Mouse (Mus musculus) kidney, embryonic 15.5 days (tissue): ENCODE results near the gene Add2. TPM values are rescaled to one million over a fixed set of nuclear protein-coding genes. Genes with fewer than 3 reads are reported as not detected.

Experiments
- ATAC-seq: fragments of 200-750 bp; cut with Nextera tagmentation; replicated peaks from 2 replicates; pipeline ENCODE4 v1.8.0; 2017; ENCODE audit warnings: moderate TSS enrichment; ENCODE audit not compliant: low FRiP score
- H3K27ac ChIP-seq: fragments of 300-500 bp; sonication (generic); 2 replicates; pipeline ENCODE4 v1.5.1; 2015; ENCODE audit warnings: mild to moderate bottlenecking, inconsistent platforms
- H3K27me3 ChIP-seq: fragments of 300-500 bp; sonication (generic); 2 replicates; pipeline ENCODE4 v1.6.1; 2015; ENCODE audit warnings: inconsistent platforms
- H3K36me3 ChIP-seq: fragments of 300-500 bp; sonication (generic); 2 replicates; pipeline ENCODE4 v1.6.1; 2015; ENCODE audit warnings: inconsistent platforms
- H3K4me1 ChIP-seq: fragments of 300-500 bp; sonication (generic); 2 replicates; pipeline ENCODE4 v1.6.1; 2015; ENCODE audit warnings: inconsistent platforms
- H3K4me2 ChIP-seq: fragments of 300-500 bp; sonication (generic); 2 replicates; pipeline ENCODE4 v1.6.1; 2015; ENCODE audit warnings: moderate library complexity, mild to moderate bottlenecking, inconsistent platforms
- H3K4me3 ChIP-seq: fragments of 300-500 bp; sonication (generic); replicated peaks from 2 replicates; pipeline ENCODE4 v1.5.1; 2015; ENCODE audit warnings: mild to moderate bottlenecking, inconsistent platforms
- H3K9ac ChIP-seq: fragments of 300-500 bp; sonication (generic); 2 replicates; pipeline ENCODE4 v1.6.1; 2015; ENCODE audit warnings: mild to moderate bottlenecking, inconsistent platforms
- H3K9me3 ChIP-seq: fragments of 300-500 bp; sonication (generic); replicated peaks from 2 replicates; pipeline ENCODE4 v1.6.1; 2016; ENCODE audit warnings: inconsistent platforms
- WGBS: fragments of 180-500 bp; shearing (Covaris S2); methylation state at CpG from one replicate; pipeline ENCODE4 v1.1.7; 2015; ENCODE audit warnings: mixed read lengths; 5-methylcytosine and 5-hydroxymethylcytosine counted together
- polyA plus RNA-seq: library from polyadenylated mRNA; unstranded; fragments of >200 nt; fragmentation: Nextera tagmentation; extraction: Ambion mirVana; gene quantifications from 2 replicates; pipeline ENCODE4 v1.2.1, GENCODE M21; 2015

The Add2 gene
- polyA plus RNA-seq, 1 experiment from 2014 or later: 7.2 TPM

DNA sequence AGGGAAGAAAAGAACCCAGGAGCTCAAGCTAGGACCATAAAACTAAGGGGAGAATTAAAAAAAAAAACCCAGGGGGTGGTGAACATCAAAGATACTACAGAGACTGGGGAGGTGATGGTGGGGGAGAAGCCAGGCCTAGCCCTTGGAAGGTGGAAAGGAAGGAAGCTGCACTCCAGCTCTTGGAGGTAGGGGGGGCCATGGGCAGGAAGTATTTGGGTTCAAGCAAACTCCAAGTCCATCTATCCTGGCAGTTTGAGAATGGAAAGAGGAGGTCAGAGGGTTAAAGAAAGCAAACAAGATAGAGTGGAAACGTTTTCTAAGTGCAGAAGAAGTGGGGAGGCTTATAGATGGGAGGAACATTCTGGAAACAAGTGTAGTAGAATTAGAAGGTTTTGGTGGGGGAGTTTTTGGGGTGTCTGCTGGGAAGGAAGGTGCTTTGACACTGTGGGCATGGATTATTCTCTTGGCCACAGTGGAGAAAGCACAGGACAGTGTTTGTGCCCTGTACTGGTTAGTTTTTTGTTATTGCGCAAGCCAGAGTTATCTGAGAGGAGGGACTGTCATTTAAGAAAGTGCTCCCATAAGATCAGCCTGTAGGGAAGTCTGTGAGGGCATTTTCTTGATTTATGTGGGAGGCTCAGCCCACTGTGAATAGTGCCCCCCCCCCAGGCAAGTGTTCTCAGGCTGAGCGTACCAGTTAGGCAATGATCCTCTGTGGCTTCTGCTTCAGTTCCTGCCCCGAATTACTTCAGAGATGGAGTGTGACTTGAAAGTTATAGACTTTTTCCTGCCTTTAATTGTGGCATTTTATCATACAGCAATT is 8.9 kb upstream of the Add2 start:
- H3K27ac ChIP-seq: peak overlapping the region; percentile 30; the same call in 1 of the 2 replicates

DNA sequence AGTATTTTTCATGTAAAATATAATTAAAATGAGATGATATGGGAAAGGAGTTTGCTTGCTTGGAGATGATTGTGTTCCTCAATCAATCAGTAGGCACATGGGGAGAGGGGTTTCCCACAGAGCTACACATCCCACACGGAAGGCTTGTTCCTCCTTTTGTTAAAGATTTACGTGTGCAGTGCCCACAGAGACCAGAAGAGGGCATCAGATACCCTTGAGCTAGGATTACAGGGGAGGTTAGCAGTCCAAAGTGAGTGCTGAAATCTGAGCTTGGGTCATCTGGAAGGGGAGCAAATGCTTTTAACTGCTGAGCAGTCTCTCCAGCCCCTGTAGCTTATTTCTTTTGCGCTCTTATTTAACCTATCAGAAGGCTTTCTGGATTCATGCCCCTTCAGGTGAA is 7.5 kb upstream of the Add2 start:
- no peaks in the 10 kb centered on the region for H3K9me3 ChIP-seq
- peaks cover 7% of the 10 kb centered on the region for H3K4me1 ChIP-seq
- WGBS: 37% methylated on average over 3 of the region's 3 CpGs
- no peak overlapping the region for H3K27ac ChIP-seq
- no peaks in the 10 kb centered on the region for H3K36me3 ChIP-seq
- H3K27me3 ChIP-seq: no peaks in the 10 kb centered on the region
- H3K4me2 ChIP-seq: no peak overlapping the region
- ATAC-seq: no peak
- no peak overlapping the region for H3K9ac ChIP-seq
- no peak overlapping the region for H3K4me3 ChIP-seq

More for the DNA sequence above, 8.9 kb upstream of the Add2 start:
- Histone ChIP-seq H3K9me3 (no peaks in the 10 kb centered on the region), H3K4me3 (no peak overlapping the region), H3K4me2 (no peak overlapping the region), H3K36me3 (no peaks in the 10 kb centered on the region), H3K27me3 (no peaks in the 10 kb centered on the region), H3K4me1 (peaks cover 7% of the 10 kb centered on the region), H3K9ac (no peak overlapping the region)
- ATAC-seq: no peak
- WGBS: 22% methylated on average over 4 of the region's 4 CpGs

DNA sequence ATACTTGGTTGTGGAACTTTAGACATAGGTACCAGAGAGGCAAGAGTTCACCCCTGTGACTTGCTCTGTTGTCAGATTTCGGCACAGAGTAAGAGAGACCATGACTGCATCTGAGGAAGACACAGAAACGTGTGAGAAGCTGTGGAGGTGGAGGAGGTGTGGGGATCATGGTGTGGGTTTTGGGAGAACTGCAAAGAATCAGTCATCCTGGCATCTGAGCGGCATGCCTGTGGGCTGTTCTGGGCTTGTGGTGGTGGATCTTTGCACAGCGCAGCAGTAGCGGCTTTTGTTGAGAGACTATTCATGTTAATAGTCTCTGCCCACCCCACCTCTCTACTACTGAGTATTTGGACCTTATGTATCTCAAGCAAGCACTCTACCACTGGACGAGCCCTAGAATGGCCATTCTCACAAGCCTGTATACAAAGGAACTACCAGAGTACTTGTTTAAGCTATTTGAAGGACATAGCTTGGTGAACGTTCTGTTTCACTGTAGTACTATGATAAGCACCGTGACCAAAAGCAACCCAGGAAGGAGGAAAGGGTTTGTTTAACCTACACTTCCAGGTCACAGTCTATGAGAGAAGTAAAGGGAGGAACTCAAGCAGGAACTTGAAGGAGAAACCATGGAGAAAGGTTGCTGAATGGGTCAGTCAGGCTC is 1.7 kb upstream of the Add2 start:
- ATAC-seq: no peak
- no peak overlapping the region for H3K4me3 ChIP-seq
- peaks cover 37% of the 10 kb centered on the region for H3K27me3 ChIP-seq
- no peak overlapping the region for H3K27ac ChIP-seq
- WGBS: 78% methylated on average over 8 of the region's 8 CpGs
- H3K4me1 ChIP-seq: peaks cover 15% of the 10 kb centered on the region
- no peak overlapping the region for H3K9ac ChIP-seq
- H3K4me2 ChIP-seq: no peak overlapping the region
- H3K36me3 ChIP-seq: no peaks in the 10 kb centered on the region
- H3K9me3 ChIP-seq: no peaks in the 10 kb centered on the region

DNA sequence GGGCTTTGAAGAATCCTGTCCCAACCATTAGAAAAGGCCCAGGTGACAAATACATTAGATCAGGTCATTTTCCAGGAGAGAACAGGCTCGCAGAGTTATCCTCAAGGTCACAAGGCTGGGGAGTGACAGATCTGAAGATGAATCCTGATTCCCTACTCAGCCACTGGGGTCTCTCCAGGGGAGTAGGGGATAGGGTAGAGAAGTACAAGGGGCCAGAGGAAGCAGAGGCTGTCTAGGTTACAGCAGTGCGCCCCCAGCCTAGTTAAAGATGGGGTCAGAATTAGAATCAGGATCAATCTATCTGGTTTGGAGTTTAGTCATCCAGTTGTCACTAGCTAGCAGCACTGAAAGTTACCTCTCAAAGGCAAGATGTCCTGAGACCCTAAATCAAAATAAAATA is 331 bp upstream of the Add2 start:
- Histone ChIP-seq H3K4me1 (peaks cover 15% of the 10 kb centered on the region), H3K27me3 (peaks cover 37% of the 10 kb centered on the region), H3K9ac (no peak overlapping the region; the same call in 1 of the 2 replicates), H3K9me3 (no peaks in the 10 kb centered on the region), H3K27ac (no peak overlapping the region), H3K4me2 (peak overlapping the region; percentile 95), H3K36me3 (no peaks in the 10 kb centered on the region), H3K4me3 (peak overlapping the region; percentile 52)
- ATAC-seq: no peak
- WGBS: 71% methylated on average over 2 of the region's 2 CpGs

DNA sequence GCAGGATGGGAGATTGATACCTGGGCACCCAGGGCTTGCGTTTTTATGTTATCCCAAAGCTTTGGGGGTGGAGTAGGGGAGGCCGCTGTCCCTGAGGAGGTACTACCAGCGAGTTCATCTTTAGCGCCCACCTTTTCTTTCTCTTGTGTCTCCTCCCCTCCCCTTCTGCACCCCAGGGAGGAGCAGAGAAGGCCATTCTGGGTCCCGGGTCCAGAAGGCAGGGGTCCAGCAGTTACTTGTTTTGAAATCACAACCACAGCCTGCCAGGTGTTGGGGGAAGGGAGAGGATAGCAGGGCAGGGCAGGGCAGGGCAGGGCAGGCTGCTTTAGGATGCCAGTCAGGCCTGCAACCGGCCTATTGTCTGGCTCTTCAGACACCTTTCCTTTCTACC is 837 bp downstream of the Add2 start:
- no peak for ATAC-seq
- WGBS: 13% methylated on average over 6 of the region's 6 CpGs

DNA sequence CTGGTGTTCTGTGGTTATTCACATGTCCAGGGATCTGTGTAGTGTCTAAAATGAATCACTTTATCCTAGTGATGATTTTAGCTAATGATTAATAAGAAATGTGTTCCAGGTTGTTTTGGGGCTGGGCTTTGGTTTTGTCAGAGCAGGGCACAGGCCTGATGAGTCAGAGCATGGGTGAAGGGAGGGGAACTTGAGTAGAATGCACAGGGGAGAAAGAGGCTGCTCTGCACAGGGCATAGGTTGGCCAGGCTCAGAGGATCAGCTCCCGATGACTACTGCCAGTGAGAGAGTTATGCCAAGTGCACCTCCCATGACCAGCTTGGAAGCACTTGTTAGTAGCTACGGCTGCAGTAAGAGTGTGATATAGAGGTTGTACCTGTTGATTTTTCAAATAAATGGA is 3.0 kb downstream of the Add2 start:
- 78% methylated on average over 2 of the region's 2 CpGs for WGBS
- Histone ChIP-seq H3K4me1 (peaks cover 15% of the 10 kb centered on the region), H3K27me3 (peaks cover 37% of the 10 kb centered on the region), H3K9me3 (no peaks in the 10 kb centered on the region), H3K4me3 (no peak overlapping the region), H3K9ac (no peak overlapping the region), H3K27ac (no peak overlapping the region), H3K36me3 (no peaks in the 10 kb centered on the region), H3K4me2 (no peak overlapping the region)
- ATAC-seq: no peak

More for the DNA sequence above, 837 bp downstream of the Add2 start:
- H3K4me3 ChIP-seq: peak overlapping the region; percentile 52
- no peak overlapping the region for H3K27ac ChIP-seq
- peaks cover 15% of the 10 kb centered on the region for H3K4me1 ChIP-seq
- peaks cover 37% of the 10 kb centered on the region for H3K27me3 ChIP-seq
- no peaks in the 10 kb centered on the region for H3K36me3 ChIP-seq
- H3K9me3 ChIP-seq: no peaks in the 10 kb centered on the region
- H3K9ac ChIP-seq: peak overlapping the region; percentile 48; the same call in 1 of the 2 replicates
- H3K4me2 ChIP-seq: peak overlapping the region; percentile 95

DNA sequence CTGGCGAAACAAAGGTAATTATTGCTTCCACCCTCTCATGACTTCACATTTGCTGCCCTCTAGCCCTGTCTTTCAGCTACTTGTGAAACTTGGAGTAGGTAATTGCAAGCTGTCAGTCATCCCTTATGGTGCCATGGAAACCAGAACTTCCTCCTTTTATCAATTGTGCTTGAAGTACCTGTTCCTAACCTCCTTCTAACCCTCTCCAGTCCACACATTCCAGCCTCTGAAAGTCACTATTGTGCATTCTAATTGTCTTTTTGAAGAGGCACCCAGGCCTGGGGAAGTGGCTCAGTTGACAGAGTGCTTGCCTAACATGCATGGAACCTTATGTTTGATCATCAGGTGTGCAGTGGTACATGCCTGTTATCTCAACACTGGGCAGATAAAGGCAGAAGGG is 5.2 kb downstream of the Add2 start:
- Histone ChIP-seq H3K9ac (no peak overlapping the region), H3K4me3 (no peak overlapping the region), H3K27ac (no peak overlapping the region), H3K27me3 (peaks cover 17% of the 10 kb centered on the region), H3K4me2 (no peak overlapping the region), H3K4me1 (peaks cover 9% of the 10 kb centered on the region), H3K36me3 (no peaks in the 10 kb centered on the region), H3K9me3 (no peaks in the 10 kb centered on the region)
- 77% methylated on average over 1 of the region's 1 CpGs for WGBS
- ATAC-seq: no peak

DNA sequence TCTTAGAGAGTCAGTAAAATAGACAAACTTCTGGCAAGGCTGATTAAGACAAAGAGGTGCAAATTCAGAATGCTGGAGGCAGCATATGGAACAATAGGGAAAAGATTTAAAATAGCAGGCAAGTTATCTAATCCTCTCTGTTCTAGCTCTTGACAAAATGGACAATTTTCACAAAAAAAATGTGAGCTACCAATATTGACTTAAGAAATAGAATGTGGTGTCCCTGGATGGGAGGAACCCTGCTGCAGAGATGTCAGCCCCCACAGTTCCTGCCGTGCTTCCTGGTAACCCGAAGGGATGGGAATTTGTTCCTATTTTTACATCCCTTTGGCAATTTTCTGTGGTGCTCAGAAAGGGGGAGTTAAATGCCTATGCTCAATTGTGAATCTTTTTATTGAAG is 10.4 kb downstream of the Add2 start:
- no peak overlapping the region for H3K4me3 ChIP-seq
- no peak overlapping the region for H3K4me2 ChIP-seq
- ATAC-seq: no peak
- no peaks in the 10 kb centered on the region for H3K27me3 ChIP-seq
- WGBS: 54% methylated on average over 2 of the region's 2 CpGs
- no peak overlapping the region for H3K27ac ChIP-seq
- no peaks in the 10 kb centered on the region for H3K9me3 ChIP-seq
- no peak overlapping the region for H3K9ac ChIP-seq
- no peaks in the 10 kb centered on the region for H3K36me3 ChIP-seq
- H3K4me1 ChIP-seq: no peaks in the 10 kb centered on the region

DNA sequence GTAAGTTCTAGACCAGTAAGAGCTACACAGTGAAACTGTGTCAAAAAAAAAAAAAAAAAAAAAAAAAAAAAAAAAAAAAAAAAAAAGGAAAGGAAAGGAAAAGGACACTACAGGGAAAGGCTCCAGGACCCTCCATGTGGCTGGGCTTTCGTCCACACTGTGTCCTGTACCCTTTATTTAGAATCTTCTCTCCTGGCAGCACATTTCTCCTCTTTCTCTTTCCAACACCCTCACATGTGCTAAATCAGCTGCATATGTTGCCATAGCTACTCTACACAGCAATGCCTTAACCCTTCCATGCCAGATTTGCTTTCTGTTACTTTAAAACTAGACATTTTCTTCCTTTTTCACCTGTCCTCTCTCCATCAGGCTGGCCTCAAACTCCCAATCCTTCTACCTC is 11.7 kb downstream of the Add2 start:
- no peaks in the 10 kb centered on the region for H3K36me3 ChIP-seq
- no peaks in the 10 kb centered on the region for H3K9me3 ChIP-seq
- H3K4me2 ChIP-seq: no peak overlapping the region
- ATAC-seq: no peak
- H3K4me3 ChIP-seq: no peak overlapping the region
- H3K27ac ChIP-seq: no peak overlapping the region
- H3K27me3 ChIP-seq: no peaks in the 10 kb centered on the region
- WGBS: 74% methylated on average over 1 of the region's 1 CpGs
- H3K9ac ChIP-seq: no peak overlapping the region
- no peaks in the 10 kb centered on the region for H3K4me1 ChIP-seq

DNA sequence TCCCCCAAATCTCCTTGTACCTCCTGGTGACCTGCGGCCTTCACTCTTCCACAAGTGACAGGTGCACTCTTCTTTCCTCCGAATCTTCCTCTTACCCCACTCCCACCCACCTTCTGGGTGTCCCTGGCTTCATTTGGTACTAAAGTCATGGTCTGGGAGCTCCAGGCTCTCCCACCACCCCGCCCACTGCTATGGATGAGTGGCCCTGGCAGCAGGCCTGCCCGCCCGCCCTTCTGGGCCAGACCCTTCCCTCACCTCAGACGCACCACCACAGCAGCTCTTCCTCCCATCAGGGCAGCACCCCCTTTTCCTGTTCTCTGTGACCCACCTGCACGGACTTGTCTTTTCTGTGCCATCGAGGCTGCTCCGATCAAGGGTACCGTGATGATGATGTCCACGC is 19.0 kb downstream of the Add2 start:
- Histone ChIP-seq H3K4me3 (no peak overlapping the region), H3K27me3 (no peaks in the 10 kb centered on the region), H3K9me3 (no peaks in the 10 kb centered on the region), H3K4me1 (peaks cover 31% of the 10 kb centered on the region), H3K27ac (no peak overlapping the region), H3K9ac (no peak overlapping the region), H3K4me2 (no peak overlapping the region), H3K36me3 (no peaks in the 10 kb centered on the region)
- 72% methylated on average over 11 of the region's 11 CpGs for WGBS
- ATAC-seq: peak; percentile 72

DNA sequence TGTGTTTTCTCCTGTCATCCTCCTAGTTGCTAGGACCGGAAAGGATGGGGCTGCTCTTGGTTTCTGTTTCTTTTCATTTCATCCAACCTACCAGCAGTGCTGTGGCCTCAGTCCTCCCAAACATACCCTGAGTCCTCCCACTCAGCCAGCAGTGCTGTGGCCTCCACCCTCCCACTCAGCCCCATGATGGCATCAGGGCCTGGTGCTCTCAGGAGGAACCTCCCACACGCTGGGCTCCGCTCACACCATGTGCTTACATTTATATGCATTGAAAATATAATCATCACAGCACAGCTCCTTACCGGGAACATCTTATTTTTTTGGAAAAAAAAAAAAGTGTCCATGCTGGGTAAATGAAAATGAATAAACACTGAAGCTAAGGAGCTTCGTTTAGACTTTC is 20.0 kb downstream of the Add2 start:
- Histone ChIP-seq H3K36me3 (no peaks in the 10 kb centered on the region), H3K4me1 (peaks cover 33% of the 10 kb centered on the region), H3K4me2 (no peak overlapping the region), H3K4me3 (no peak overlapping the region), H3K27ac (no peak overlapping the region), H3K9ac (no peak overlapping the region), H3K27me3 (no peaks in the 10 kb centered on the region), H3K9me3 (no peaks in the 10 kb centered on the region)
- peak; percentile 58; the same call in 1 of the 2 replicates for ATAC-seq
- WGBS: 56% methylated on average over 5 of the region's 5 CpGs

DNA sequence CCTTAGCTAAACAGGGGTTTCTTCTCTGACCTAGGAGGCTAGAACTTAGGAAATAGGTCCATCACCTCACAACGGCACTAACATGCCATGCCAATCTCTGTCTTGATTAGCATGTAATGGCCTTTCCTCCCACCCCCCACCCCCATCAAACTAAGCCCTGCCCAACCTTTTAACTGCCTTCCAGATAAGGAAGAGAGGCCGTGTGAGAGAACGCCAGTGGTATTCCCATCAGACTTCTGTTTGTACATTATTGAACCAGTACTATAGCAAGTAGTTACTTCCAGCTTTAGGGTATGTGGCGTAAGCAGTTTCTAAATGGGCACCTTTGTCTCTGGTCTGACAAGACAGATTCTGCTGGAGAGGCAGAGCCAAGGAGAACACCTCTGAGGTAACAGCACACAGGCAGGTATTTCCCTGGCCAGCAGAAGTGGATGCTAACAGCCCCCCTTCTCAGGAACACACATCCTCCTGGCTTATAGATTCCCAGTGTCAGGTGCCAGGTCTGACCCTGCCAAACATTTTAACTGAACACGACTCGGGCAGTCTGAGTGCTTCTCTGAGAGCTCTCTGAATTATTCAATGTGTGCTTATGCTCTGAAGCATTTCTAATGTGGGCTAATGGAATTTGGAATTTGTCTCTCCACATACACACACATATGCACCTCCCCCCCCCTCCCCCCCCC is 22.2 kb downstream of the Add2 start:
- Histone ChIP-seq H3K4me3 (no peak overlapping the region), H3K4me1 (peaks cover 33% of the 10 kb centered on the region), H3K27ac (no peak overlapping the region), H3K9me3 (no peaks in the 10 kb centered on the region), H3K9ac (no peak overlapping the region), H3K36me3 (no peaks in the 10 kb centered on the region), H3K4me2 (no peak overlapping the region), H3K27me3 (no peaks in the 10 kb centered on the region)
- no peak for ATAC-seq
- 53% methylated on average over 6 of the region's 6 CpGs for WGBS
